Mouse (Mus musculus): ENCODE data around the gene B4gat1.

Gene B4gat1

GRCm38 (mm10) chr19:5032686-5033085 lies 5.9 kb upstream of the B4gat1 start:
- DNase-seq (ENCODE audit: low spot score in 2 of 2), result no peak

DNA sequence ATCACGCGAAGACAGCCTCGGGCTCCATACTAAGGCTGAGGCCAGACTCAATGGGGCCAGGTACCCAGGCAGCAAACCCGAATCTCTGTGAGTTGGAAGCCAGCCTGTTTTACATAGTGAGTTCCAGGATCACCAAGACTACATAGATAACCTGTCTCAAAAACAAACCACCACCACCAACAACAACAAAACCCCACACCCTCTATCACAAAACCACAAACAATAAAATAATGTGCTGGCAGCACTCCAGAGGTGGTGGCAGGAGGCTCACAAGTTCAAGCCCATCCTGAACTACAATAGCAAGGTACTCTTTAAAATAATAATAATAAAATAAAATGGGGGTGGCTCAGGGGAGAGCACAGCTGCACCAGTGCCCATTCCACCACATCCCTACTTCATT lies 2.0 kb upstream of the B4gat1 start:
- no peak for DNase-seq (ENCODE audit: low spot score in 2 of 2)

DNA sequence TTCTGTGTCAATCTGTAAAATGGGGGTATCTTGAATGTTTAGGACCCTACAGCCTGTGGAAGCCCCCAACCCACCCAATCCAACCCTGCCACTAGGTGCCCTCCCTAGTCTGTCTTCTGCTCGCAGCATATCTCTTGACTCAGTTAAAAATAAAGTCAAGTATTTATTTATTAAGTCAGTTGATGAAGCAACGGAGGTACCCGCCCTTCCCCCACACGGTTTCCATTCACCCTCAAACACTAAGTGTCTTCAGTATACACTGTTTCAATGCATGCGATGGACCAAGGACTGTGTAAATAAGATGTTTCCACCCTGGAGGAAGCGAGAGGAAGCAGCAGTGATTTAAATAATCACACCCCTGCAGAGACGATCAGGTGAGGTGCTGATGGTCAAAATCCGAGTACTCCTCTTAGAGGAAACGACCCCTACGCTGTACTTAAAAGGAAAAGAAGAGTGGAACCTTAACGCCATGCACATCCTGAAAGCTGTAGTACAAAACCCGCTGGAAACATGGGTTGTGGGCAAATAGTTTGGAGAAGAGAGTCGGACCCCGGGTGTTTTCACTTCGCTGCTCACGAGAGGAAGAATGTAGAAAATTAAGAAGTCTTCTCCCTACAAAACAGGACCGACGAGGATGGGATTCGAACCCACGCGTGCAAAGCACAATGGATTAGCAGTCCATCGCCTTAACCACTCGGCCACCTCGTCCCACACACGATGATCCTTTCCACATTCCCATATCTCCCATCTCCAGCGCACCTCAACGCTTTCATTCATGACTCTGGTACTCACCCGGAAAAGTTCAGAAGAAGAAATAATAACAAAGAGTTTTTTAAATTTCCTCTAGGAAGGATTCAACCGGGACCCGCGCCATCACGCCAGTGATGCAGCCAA lies 701 bp upstream of the B4gat1 start:
- peak; percentile 32 to 50 for DNase-seq (ENCODE audit: low spot score in 2 of 2)

GRCm38 (mm10) chr19:5039301-5040114 lies 882 bp downstream of the B4gat1 start:
- no peak for DNase-seq (ENCODE audit: low spot score in 2 of 2)

DNA sequence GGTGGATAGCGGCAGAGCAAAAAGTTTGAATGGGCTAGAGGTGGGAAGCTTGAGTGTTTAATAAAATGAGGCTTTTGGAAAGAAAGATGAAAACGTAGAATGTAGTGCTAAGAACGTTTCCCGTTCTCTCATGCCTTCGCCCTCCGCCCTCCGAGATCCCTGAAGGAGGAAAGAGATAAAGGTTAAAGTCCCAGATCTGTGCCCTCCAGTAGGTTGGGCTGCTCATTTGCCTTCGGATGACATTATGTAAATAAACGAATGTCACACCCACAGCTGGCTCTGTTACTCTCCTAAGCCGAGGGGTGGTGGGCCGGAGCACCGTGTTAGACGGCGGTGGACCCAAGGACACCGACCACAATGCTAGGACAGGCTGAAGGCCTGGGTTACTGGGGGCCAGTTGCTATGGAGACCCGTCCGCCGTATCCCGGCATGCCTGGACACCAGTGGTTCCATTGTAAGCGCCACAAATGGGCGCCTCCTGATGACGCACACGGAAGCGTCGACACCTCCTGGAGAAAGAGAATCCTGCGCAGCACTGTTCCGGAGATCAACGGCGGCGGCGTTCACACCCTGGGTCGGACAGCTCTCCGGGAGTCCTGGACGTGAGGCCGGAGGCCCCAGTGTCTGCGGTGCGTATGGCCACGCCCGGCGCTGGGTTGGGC lies 2.4 kb downstream of the B4gat1 start, which contains the start of gene Brms1:
Brms1 (plus strand) TSS at position 493 of the 662 bp plus-strand sequence.
- DNase-seq (ENCODE audit: low spot score in 2 of 2), result peak; percentile 85 to 90

GRCm38 (mm10) chr19:5041588-5041987 lies 3.0 kb downstream of the B4gat1 start:
- DNase-seq (ENCODE audit: low spot score in 2 of 2), result no peak

GRCm38 (mm10) chr19:5045531-5045930 lies 6.9 kb downstream of the B4gat1 start:
- no peak for DNase-seq (ENCODE audit: low spot score in 2 of 2)

DNA sequence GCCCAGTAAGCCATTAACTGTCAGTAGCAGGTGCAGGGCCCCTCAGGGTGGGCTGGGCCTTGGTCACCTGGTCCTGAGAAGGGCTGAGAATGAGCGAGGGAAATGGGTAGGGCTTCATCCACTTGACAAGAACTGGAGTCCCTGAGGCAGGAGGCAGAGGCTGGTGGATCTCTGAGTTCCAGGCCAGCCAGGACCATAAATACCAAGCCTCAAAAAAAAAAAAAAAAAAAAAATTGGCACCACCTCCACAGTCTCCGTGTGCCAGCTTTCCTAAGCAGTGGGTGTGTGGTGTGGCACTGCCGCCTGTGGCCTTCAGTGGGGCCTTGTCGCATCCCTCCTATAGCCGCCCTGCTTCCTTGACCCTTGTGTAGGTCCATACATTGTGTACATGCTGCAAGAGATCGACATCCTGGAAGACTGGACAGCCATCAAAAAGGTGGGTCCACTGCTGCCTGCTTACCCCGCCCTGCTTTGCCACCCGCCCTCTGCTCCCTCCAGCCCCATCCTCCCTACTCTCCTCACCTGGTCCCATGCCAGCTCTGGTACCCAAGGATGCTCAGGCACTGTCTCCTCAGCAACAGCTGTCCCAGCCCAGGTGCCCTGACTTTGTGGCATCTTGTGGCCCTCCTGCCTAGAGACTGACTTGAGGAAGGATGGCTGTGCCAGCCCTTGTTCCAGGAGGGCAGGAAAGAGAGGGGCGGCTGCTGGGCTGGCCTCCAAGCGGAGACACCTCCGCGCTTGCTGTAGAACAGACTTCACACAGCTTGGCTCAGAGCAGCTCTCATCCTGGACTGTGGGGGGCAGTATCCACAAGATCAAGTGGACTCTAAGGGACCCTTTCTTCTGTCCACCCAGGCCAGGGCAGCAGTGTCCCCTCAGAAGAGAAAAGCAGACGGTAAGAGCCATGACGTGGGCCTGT lies 9.8 kb downstream of the B4gat1 start:
- DNase-seq (ENCODE audit: low spot score in 2 of 2), result no peak

GRCm38 (mm10) chr19:5049325-5049724 lies 10.7 kb downstream of the B4gat1 start:
- no peak for DNase-seq (ENCODE audit: low spot score in 2 of 2)

- no peak for DNase-seq (ENCODE audit: low spot score in 2 of 2)
Measured at GRCm38 (mm10) chr19:5050047-5050905, 11.7 kb downstream of the B4gat1 start, which contains the start of gene Rin1. Rin1 (plus strand) TSS chr19:5050481.

GRCm38 (mm10) chr19:5051031-5051430 lies 12.4 kb downstream of the B4gat1 start:
- no peak for DNase-seq (ENCODE audit: low spot score in 2 of 2)

DNA sequence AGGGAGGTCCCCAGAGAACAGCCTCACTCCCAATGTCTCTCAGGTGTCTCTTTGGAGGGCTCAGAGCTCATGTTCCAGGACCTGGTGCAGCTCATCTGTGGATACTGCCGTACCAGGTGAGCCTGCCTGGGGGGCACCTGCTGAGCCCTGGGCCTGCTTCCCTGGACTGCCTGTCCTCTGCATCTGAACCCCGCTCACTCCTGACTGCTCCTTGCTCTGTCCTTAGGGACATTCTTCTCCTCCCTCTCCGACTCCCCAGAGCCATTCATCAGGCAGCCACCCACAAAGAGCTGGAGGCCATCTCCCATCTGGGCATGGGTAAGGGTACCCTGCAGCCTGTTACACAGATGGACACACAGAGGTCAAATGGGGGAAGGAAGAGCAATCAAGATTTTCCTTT lies 12.9 kb downstream of the B4gat1 start:
- no peak for DNase-seq (ENCODE audit: low spot score in 2 of 2)

DNA sequence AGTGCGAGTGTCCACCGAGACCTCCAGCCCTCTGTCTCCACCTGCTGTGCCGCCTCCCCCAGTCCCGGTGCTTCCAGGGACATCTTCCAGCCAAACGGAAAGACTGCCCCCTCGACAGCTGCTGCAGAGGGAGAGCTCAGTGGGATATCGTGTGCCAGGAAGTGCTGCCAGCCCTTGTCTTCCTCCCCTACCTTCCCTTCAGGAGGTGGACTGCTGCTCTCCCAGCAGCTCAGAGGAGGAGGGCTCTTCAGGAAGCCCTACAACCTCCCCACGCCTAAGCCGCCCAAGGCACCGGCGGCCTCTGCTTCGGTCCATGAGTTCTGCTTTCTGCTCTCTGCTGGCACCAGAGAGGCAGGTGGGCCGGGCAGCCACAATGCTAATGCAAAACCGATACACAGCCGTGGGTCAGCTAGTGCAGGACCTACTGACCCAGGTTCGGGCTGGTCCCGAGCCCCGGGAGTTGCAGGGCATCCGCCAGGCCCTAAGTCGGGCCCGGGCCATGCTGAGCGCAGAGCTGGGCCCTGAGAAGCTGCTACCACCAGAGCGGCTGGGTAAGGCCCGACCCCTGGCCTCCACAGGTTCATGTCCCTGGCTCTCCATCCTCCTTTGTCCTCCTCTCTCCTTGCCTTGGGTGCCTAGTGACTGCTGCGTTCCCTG lies 13.7 kb downstream of the B4gat1 start:
- DNase-seq (ENCODE audit: low spot score in 2 of 2), result no peak

DNA sequence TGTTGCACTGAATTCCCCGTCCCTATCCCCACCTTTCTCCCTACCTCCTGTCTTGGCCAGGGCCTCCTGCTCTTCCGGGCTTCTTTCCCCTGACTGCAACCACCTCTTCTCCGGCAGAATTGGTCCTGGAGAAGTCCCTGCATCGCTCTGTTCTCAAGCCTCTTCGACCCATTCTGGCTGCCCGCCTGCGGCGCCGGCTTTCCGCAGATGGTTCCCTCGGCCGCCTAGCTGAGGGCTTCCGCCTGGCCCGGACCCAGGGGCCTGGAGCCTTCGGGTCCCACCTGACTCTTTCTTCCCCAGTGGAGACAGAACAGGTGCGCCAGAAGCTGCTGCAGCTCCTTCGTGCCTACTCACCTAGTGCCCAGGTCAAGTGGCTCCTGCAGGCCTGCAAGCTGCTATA lies 14.2 kb downstream of the B4gat1 start:
- no peak for DNase-seq (ENCODE audit: low spot score in 2 of 2)

DNA sequence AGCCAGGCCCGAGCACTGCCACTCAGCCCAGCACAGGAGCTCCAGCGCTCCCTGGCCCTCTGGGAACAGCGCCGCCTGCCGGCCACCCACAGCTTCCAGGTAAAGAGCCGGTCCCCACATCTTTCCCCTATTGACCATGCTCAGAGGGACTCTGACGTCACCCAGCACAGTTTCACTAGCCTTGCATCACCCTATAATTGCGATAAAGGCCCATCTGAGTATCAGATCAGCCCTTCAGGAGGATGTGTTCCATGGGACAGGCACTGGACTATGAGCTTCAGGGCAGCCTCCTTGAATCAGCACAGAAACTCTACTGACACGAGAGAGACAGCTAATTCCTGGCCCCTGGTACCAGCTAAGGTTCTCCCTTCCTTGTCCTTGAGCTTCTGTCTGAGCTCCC lies 15.3 kb downstream of the B4gat1 start:
- no peak for DNase-seq (ENCODE audit: low spot score in 2 of 2)

DNA sequence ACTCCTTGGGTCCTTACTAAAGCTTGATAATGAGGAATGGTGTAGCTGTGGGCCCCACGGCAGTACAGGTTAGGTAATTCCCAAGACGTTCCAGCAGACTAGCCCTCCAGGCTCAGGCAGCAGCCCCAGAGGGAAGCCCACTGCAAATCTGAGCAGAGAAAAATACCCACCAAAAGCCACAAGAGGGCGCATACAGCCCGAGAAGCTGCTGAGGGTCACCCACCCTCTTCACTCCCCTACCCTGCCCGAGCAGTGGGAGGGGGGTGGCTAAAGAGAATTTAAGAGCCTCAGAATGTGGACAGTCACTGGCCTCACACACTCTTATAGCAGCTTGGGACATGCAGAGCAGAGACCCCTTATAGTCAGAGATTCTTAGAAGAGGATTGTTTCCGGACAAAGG lies 17.6 kb downstream of the B4gat1 start:
- DNase-seq (ENCODE audit: low spot score in 2 of 2), result no peak

- DNase-seq (ENCODE audit: low spot score in 2 of 2), result no peak
Measured at GRCm38 (mm10) chr19:5057876-5058775, 19.5 kb downstream of the B4gat1 start.

Data from spleen, postnatal 36 days (tissue).